Mouse (Mus musculus) liver, adult 2 months (tissue): Measurements from ENCODE around the gene Gpd1.

ENCODE experiments used
- CTCF ChIP-seq: fragments of 200-500 bp; IDR thresholded peaks from 2 replicates; pipeline ENCODE4 v1.5.1; 2011; ENCODE audit warnings: low read depth, low read length, control low read depth
- POLR2A ChIP-seq: fragments of 200-500 bp; IDR thresholded peaks from 2 replicates; pipeline ENCODE4 v1.6.1; 2011; ENCODE audit warnings: low read length, control low read depth; ENCODE audit not compliant: insufficient read depth; ENCODE audit errors: extremely low read depth

DNA sequence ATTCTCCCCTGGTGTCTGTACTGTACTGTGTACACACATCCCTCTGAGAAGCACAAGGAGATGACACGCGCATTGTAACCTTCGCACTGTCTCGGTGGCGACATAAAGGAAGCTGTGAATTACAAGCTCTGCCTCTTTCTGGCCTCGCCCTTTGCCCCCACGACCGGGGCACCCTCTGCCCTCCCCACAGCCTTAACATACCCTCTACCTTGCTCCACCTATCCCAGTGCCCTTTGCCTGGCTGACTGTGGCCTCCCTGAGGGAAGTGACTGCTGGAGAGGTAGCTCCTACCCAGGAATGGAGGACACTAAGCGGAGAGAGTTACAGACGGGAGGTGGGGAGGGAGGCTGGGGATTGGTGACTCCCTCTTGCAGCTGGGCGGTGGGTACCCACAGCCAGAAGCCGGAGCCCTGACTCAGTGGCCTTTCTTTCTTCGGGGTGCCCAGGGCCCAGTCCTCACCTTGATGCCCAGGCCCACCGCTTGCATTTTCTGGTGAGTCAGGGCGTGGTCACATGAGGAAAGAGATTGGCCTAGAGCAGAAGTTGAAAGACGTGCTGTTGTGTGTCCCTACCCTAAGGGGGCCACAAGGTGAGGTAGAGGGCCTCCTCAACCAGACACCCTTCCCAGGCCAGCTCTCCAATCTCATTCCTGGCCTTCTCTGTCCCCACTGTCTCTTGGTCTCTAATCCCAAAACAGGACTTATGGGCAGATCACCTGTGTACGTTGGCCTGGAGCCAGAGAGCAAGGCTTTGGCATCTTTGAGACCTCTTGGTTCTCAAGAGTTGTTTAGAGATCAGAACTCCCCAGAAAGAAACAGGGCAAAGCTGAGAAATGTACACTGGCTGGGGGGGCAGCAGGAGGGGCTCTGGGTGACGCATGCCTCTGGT, 16.9 kb upstream of the Gpd1 start:
- no peak for TF ChIP-seq POLR2A
- no peak for TF ChIP-seq CTCF
